Mouse (Mus musculus): Measurements from ENCODE around the gene Stk24. TPM values are rescaled to one million over a fixed set of nuclear protein-coding genes. Genes with fewer than 3 reads are reported as not detected.

Gene Stk24
- 47.9 and 48.7 TPM in 2 replicates for polyA plus RNA-seq (2014; fragmentation: Nextera tagmentation; extraction: Ambion mirVana)

DNA sequence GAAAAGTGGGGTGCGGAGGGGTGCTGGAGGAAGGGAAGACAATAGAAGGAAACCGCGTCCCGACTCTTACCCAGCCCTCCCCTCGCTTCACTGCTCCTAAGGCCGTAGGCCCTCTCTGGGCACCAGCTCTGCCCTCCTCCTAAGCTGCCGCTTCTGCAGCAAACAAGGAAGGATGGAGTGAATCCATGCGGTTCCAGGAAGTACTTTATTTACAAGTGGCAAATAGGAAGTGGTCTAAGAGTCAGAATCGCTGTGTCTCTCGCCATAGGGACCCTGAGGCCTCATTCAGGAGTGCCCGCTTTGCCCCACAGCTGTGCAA lies at the start of gene Stk24:
TSS of gene Stk24 (minus strand) at position 185 of the 319 bp plus-strand sequence.
- H3K27ac ChIP-seq (replicated peaks; ENCODE audit: low read depth, low read length), result peak within 1 kb of the TSS; percentile 80
- H3K9me3 ChIP-seq (replicated peaks; ENCODE audit: control insufficient read depth, low read length), result no peaks in the 10 kb centered on the region
- no peaks in the 10 kb centered on the region for H3K27me3 ChIP-seq (ENCODE audit: control insufficient read depth, insufficient read depth, low read length)
- no peaks in the 10 kb centered on the region for H3K4me1 ChIP-seq (ENCODE audit: control insufficient read depth, insufficient read depth, low read length)
- peak within 1 kb of the TSS; percentile 95 for H3K9ac ChIP-seq (replicated peaks; ENCODE audit: low read length)
- DNase-seq (ENCODE audit: low spot score) (no peak), ATAC-seq (replicated peaks; ENCODE audit: insufficient number of reproducible peaks, low FRiP score, low TSS enrichment, low read depth) (peak; percentile 11)
- WGBS, result 5% methylated on average over 11 of the region's 11 CpGs
- H3K36me3 ChIP-seq (replicated peaks; ENCODE audit: control insufficient read depth, insufficient read depth, low read depth, low read length), result no peaks in the 10 kb centered on the region
- H3K4me3 ChIP-seq (ENCODE audit: low read depth, low read length), result peak within 1 kb of the TSS; percentile 97
- peak within 1 kb of the TSS; percentile 78 for H3K4me2 ChIP-seq (ENCODE audit: low read depth, low read length)

DNA sequence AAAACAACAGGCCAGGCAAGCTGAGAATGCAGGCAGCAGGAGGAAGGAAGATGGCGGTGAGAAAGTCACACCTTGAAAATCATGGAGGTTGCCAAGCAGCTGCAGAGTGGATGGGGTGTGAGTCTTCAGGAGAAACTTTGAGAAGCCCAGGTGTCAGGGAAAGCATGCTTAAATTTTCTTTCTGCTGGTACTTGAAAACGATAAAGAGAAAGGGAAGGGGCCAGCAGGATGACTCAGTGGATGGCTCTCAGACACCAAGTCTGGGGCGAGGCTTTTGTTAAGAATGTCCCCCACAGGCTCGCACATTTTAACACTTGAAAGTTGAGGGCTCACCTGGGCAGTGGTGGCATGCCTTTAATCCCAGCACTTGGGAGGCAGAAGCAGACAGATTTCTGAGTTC lies 48.3 kb upstream of the Stk24 start:
- Histone ChIP-seq H3K4me3 (ENCODE audit: low read depth, low read length) (no peak overlapping the region), H3K27ac (replicated peaks; ENCODE audit: low read depth, low read length) (no peak overlapping the region), H3K36me3 (replicated peaks; ENCODE audit: control insufficient read depth, insufficient read depth, low read depth, low read length) (no peaks in the 10 kb centered on the region), H3K9ac (replicated peaks; ENCODE audit: low read length) (no peak overlapping the region), H3K9me3 (replicated peaks; ENCODE audit: control insufficient read depth, low read length) (no peaks in the 10 kb centered on the region), H3K4me2 (ENCODE audit: low read depth, low read length) (no peak overlapping the region), H3K4me1 (ENCODE audit: control insufficient read depth, insufficient read depth, low read length) (no peaks in the 10 kb centered on the region), H3K27me3 (ENCODE audit: control insufficient read depth, insufficient read depth, low read length) (no peaks in the 10 kb centered on the region)
- WGBS, result 85% methylated on average over 4 of the region's 4 CpGs
- DNase-seq (ENCODE audit: low spot score) (no peak), ATAC-seq (replicated peaks; ENCODE audit: insufficient number of reproducible peaks, low FRiP score, low TSS enrichment, low read depth) (no peak)

DNA sequence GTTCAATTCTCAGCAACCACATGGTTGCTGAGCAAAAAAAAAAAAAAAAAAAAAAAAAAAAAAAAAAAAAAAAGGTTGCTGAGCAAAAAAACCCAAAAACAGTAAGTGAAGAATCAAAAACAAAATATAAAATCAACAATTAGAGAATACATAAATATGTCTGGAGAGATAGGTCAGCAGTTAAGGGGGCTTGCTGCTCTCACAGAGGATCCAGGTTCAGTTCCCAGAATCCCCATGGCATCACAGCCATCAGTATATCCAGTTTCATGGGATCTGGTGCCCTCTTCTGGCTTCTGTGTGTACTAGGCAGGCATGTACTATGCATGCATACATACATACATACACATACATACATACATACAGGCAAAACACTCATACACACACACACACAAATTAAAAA lies 46.9 kb upstream of the Stk24 start:
- H3K27ac ChIP-seq (replicated peaks; ENCODE audit: low read depth, low read length), result no peak overlapping the region
- H3K4me2 ChIP-seq (ENCODE audit: low read depth, low read length), result no peak overlapping the region
- no peak for ATAC-seq (replicated peaks; ENCODE audit: insufficient number of reproducible peaks, low FRiP score, low TSS enrichment, low read depth)
- H3K9me3 ChIP-seq (replicated peaks; ENCODE audit: control insufficient read depth, low read length), result no peaks in the 10 kb centered on the region
- no peaks in the 10 kb centered on the region for H3K36me3 ChIP-seq (replicated peaks; ENCODE audit: control insufficient read depth, insufficient read depth, low read depth, low read length)
- no peaks in the 10 kb centered on the region for H3K27me3 ChIP-seq (ENCODE audit: control insufficient read depth, insufficient read depth, low read length)
- no peak overlapping the region for H3K9ac ChIP-seq (replicated peaks; ENCODE audit: low read length)
- no peak for DNase-seq (ENCODE audit: low spot score)
- no peak overlapping the region for H3K4me3 ChIP-seq (ENCODE audit: low read depth, low read length)
- H3K4me1 ChIP-seq (ENCODE audit: control insufficient read depth, insufficient read depth, low read length), result no peaks in the 10 kb centered on the region

DNA sequence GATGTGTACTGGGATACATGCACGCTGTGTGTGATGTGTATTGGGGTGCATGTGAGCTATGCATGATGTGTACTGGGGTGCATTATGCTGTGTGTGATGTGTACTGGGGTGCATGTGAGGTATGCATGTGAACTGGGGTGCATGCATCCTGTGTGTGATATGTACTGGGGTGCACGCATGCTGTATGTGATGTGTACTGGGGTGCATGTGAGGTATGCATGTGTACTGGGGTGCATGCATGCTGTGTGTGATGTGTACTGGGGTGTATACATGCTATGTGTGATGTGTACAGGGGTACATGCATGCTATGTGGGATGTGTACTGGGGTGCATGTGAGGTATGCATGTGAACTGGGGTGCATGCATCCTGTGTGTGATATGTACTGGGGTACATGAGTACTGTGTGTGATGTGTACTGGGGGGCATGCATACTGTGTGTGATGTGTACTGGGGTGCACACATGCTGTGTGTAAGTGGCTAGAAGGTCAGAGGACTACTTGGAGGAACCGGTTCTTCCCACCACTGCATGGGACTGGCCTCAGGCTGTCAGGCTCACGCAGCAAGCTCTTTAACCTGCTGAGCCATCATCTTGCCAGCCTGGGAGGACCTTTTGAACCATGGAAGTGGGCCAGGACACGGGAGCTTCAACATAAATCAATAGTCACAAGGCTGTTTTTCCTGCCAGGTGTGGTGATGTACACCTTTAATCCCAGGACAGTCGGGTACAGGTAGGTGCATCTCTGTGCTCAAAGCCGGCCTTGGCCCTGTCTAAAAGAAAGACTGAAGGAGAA lies 45.4 kb upstream of the Stk24 start:
- Histone ChIP-seq H3K36me3 (replicated peaks; ENCODE audit: control insufficient read depth, insufficient read depth, low read depth, low read length) (no peaks in the 10 kb centered on the region), H3K27me3 (ENCODE audit: control insufficient read depth, insufficient read depth, low read length) (no peaks in the 10 kb centered on the region), H3K4me3 (ENCODE audit: low read depth, low read length) (no peak overlapping the region), H3K9ac (replicated peaks; ENCODE audit: low read length) (no peak overlapping the region), H3K4me1 (ENCODE audit: control insufficient read depth, insufficient read depth, low read length) (no peaks in the 10 kb centered on the region), H3K9me3 (replicated peaks; ENCODE audit: control insufficient read depth, low read length) (no peaks in the 10 kb centered on the region), H3K27ac (replicated peaks; ENCODE audit: low read depth, low read length) (no peak overlapping the region), H3K4me2 (ENCODE audit: low read depth, low read length) (no peak overlapping the region)
- no peak for DNase-seq (ENCODE audit: low spot score)
- 0 out of 2 replicates have a peak, but pooled peaks have one; percentile 31 for ATAC-seq (replicated peaks; ENCODE audit: insufficient number of reproducible peaks, low FRiP score, low TSS enrichment, low read depth)
- 69% methylated on average over 7 of the region's 7 CpGs for WGBS

DNA sequence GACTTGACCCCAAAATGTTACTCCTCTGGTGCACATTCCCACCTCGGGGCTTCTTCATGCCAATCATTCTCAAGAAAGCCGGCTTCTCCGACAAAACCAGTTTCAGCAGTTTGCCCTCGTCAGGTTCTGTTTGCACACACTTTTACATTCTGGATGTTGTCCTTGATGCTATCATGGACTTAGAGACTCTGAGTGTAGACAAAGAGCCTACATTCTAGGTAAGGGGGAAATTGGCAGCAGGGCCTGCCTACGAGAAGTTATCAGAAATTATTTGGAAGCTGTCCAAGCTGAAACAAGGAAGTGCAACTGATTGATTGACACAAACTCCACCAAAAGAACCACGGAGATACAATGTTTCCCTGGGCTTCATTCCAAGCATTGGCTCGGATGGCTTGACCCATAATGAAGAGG lies 43.5 kb upstream of the Stk24 start:
- ATAC-seq (replicated peaks; ENCODE audit: insufficient number of reproducible peaks, low FRiP score, low TSS enrichment, low read depth) (no peak), DNase-seq (ENCODE audit: low spot score) (peak; percentile 15)
- no peaks in the 10 kb centered on the region for H3K9me3 ChIP-seq (replicated peaks; ENCODE audit: control insufficient read depth, low read length)
- WGBS, result 65% methylated on average over 7 of the region's 7 CpGs
- H3K27ac ChIP-seq (replicated peaks; ENCODE audit: low read depth, low read length), result no peak overlapping the region
- H3K36me3 ChIP-seq (replicated peaks; ENCODE audit: control insufficient read depth, insufficient read depth, low read depth, low read length), result no peaks in the 10 kb centered on the region
- no peaks in the 10 kb centered on the region for H3K27me3 ChIP-seq (ENCODE audit: control insufficient read depth, insufficient read depth, low read length)
- H3K9ac ChIP-seq (replicated peaks; ENCODE audit: low read length), result no peak overlapping the region
- H3K4me2 ChIP-seq (ENCODE audit: low read depth, low read length), result no peak overlapping the region
- no peak overlapping the region for H3K4me3 ChIP-seq (ENCODE audit: low read depth, low read length)
- H3K4me1 ChIP-seq (ENCODE audit: control insufficient read depth, insufficient read depth, low read length), result no peaks in the 10 kb centered on the region

DNA sequence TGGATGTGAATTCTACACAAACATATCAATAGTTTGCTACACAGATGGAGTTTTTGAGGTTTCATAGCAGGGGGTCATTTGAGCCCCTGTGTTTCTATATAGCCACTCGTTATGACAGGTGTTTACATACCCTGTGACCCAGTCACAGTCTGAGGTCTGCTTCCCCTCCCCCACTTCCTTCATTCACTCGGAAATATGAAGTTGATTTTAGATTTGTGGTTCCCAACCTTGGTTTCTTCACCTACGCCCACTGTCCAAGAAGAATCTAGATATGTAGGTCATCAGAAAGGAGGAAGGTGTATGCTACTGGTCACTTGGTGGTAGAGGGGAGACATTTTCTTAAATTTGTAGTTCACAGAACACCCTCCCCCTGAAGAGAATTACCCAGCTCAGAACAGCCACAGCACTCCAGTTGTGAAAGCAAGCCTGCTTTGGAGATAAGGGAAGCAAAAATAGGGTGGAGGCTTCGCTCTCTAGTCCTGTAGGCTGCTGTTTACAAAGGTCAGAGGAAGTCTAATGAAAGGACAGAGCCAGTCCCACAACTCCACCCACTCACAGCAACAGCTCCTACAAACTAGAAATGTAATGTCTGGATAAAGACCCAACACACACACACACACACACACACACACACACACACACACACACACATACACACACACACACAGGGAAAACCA lies 43.0 kb upstream of the Stk24 start:
- Histone ChIP-seq H3K36me3 (replicated peaks; ENCODE audit: control insufficient read depth, insufficient read depth, low read depth, low read length) (no peaks in the 10 kb centered on the region), H3K27me3 (ENCODE audit: control insufficient read depth, insufficient read depth, low read length) (no peaks in the 10 kb centered on the region), H3K9ac (replicated peaks; ENCODE audit: low read length) (no peak overlapping the region), H3K4me3 (ENCODE audit: low read depth, low read length) (no peak overlapping the region), H3K4me1 (ENCODE audit: control insufficient read depth, insufficient read depth, low read length) (no peaks in the 10 kb centered on the region), H3K4me2 (ENCODE audit: low read depth, low read length) (no peak overlapping the region), H3K9me3 (replicated peaks; ENCODE audit: control insufficient read depth, low read length) (no peaks in the 10 kb centered on the region), H3K27ac (replicated peaks; ENCODE audit: low read depth, low read length) (no peak overlapping the region)
- ATAC-seq (replicated peaks; ENCODE audit: insufficient number of reproducible peaks, low FRiP score, low TSS enrichment, low read depth), result no peak
- DNase-seq (ENCODE audit: low spot score), result no peak
- 47% methylated on average over 4 of the region's 4 CpGs for WGBS

DNA sequence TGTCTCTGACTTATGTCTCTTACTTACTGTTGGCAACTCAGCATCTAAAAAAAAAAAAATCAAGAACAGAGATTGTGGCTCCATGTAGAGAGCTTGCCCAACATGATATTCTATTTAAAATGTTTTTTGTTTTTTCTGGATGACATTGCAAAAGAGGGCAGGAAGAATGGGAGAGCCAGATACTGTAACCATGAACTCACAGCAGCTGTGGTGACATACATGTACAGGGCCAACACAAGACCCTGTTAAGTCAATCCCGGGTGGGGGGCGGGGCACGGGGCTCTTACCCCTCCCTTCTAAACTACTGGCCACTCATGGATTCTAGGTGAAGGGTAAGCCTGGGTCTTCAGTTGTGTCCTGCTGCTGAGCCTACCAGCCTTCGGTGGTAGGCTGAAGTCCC lies 42.2 kb upstream of the Stk24 start:
- Histone ChIP-seq H3K36me3 (replicated peaks; ENCODE audit: control insufficient read depth, insufficient read depth, low read depth, low read length) (no peaks in the 10 kb centered on the region), H3K9me3 (replicated peaks; ENCODE audit: control insufficient read depth, low read length) (no peaks in the 10 kb centered on the region), H3K27me3 (ENCODE audit: control insufficient read depth, insufficient read depth, low read length) (no peaks in the 10 kb centered on the region), H3K4me3 (ENCODE audit: low read depth, low read length) (no peak overlapping the region), H3K27ac (replicated peaks; ENCODE audit: low read depth, low read length) (no peak overlapping the region), H3K4me1 (ENCODE audit: control insufficient read depth, insufficient read depth, low read length) (no peaks in the 10 kb centered on the region), H3K4me2 (ENCODE audit: low read depth, low read length) (no peak overlapping the region), H3K9ac (replicated peaks; ENCODE audit: low read length) (no peak overlapping the region)
- DNase-seq (ENCODE audit: low spot score) (no peak), ATAC-seq (replicated peaks; ENCODE audit: insufficient number of reproducible peaks, low FRiP score, low TSS enrichment, low read depth) (no peak)
- 87% methylated on average over 4 of the region's 4 CpGs for WGBS

DNA sequence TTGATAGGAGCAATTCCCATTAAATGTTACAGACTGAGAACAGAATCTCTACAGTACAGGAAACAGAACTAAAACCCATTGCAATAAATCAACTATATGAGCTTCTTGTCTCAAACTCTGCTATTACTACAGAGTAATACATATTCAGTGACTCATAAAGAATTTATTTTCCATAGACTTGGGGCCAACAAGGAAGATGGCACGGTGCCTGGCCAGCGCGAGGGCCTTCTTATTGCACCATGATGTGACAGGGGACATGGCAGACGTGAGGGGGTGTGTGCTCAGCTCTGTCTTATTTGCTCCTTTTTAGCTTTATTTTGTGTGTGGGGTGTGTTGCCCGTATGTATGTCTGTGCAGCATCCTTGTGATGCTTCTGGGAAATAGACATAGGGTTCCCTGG lies 37.8 kb upstream of the Stk24 start:
- H3K4me1 ChIP-seq (ENCODE audit: control insufficient read depth, insufficient read depth, low read length), result no peaks in the 10 kb centered on the region
- H3K9me3 ChIP-seq (replicated peaks; ENCODE audit: control insufficient read depth, low read length), result no peaks in the 10 kb centered on the region
- no peaks in the 10 kb centered on the region for H3K36me3 ChIP-seq (replicated peaks; ENCODE audit: control insufficient read depth, insufficient read depth, low read depth, low read length)
- no peak overlapping the region for H3K9ac ChIP-seq (replicated peaks; ENCODE audit: low read length)
- H3K27ac ChIP-seq (replicated peaks; ENCODE audit: low read depth, low read length), result no peak overlapping the region
- no peak overlapping the region for H3K4me3 ChIP-seq (ENCODE audit: low read depth, low read length)
- DNase-seq (ENCODE audit: low spot score), result no peak
- H3K4me2 ChIP-seq (ENCODE audit: low read depth, low read length), result no peak overlapping the region
- WGBS, result 86% methylated on average over 5 of the region's 5 CpGs
- no peak for ATAC-seq (replicated peaks; ENCODE audit: insufficient number of reproducible peaks, low FRiP score, low TSS enrichment, low read depth)
- no peaks in the 10 kb centered on the region for H3K27me3 ChIP-seq (ENCODE audit: control insufficient read depth, insufficient read depth, low read length)

All from embryonic facial prominence, embryonic 11.5 days (tissue).